Mouse (Mus musculus) liver, embryonic 14.5 days (tissue): Measurements from ENCODE around the gene Cacna1c. TPM values are rescaled to one million over a fixed set of nuclear protein-coding genes. Genes with fewer than 3 reads are reported as not detected.

Experiments used
- ATAC-seq: fragments of 200-750 bp; cut with Nextera tagmentation; 2 replicates; pipeline ENCODE4 v1.8.0; 2017; ENCODE audit warnings: moderate number of reproducible peaks, mild to moderate bottlenecking, moderate library complexity; ENCODE audit not compliant: insufficient read depth
- DNase-seq, 3 experiments: peaks; one replicate each; pipeline ENCODE4 v3.0.0-alpha.2; 2012 to 2013; ENCODE audit warnings: low read depth in 3 of 3, low spot score in 3 of 3
- H3K27ac ChIP-seq: fragments of 300-500 bp; sonication (generic); 2 replicates; pipeline ENCODE4 v1.5.1; 2014; ENCODE audit warnings: moderate library complexity, mild to moderate bottlenecking, control low read depth, inconsistent platforms
- H3K27me3 ChIP-seq: fragments of 300-500 bp; sonication (generic); 2 replicates; pipeline ENCODE4 v1.6.1; 2014; ENCODE audit warnings: mild to moderate bottlenecking, low read length, moderate library complexity; ENCODE audit not compliant: control insufficient read depth, insufficient read depth
- H3K36me3 ChIP-seq: fragments of 300-500 bp; sonication (generic); replicated peaks from 2 replicates; pipeline ENCODE4 v1.6.1; 2014; ENCODE audit warnings: low read depth; ENCODE audit not compliant: control insufficient read depth, insufficient read depth
- H3K4me1 ChIP-seq, 2 experiments: fragments of 200-500 bp in 1 of 2; fragments of 300-500 bp in 1 of 2; sonication (generic) in 1 of 2; replicated peaks; 2 replicates each; pipeline ENCODE4 v1.6.1; 2012 to 2014; ENCODE audit warnings: antibody characterized with exemption in 1 of 2, inconsistent platforms in 1 of 2, low read length in 1 of 2; ENCODE audit not compliant: control insufficient read depth in 2 of 2, insufficient read depth in 2 of 2
- H3K4me2 ChIP-seq: fragments of 300-500 bp; sonication (generic); 2 replicates; pipeline ENCODE4 v1.6.1; 2014; ENCODE audit warnings: low read depth, mild to moderate bottlenecking, control low read depth, moderate library complexity
- H3K4me3 ChIP-seq, 2 experiments: fragments of 200-500 bp in 1 of 2; fragments of 300-500 bp in 1 of 2; sonication (generic) in 1 of 2; 2 replicates each; pipeline ENCODE4 v1.5.1; 2012 to 2014; ENCODE audit warnings: low read depth in 2 of 2, low read length in 2 of 2, mild to moderate bottlenecking in 2 of 2, control low read depth in 1 of 2, inconsistent platforms in 1 of 2, moderate library complexity in 1 of 2; ENCODE audit not compliant: insufficient read depth in 1 of 2
- H3K9ac ChIP-seq: fragments of 300-500 bp; sonication (generic); replicated peaks from 2 replicates; pipeline ENCODE4 v1.6.1; 2014; ENCODE audit warnings: mild to moderate bottlenecking, control low read depth, moderate library complexity
- H3K9me3 ChIP-seq: fragments of 300-500 bp; sonication (generic); 2 replicates; pipeline ENCODE4 v1.6.1; 2016; ENCODE audit warnings: low read length, mixed read lengths; ENCODE audit not compliant: control insufficient read depth
- CTCF ChIP-seq: IDR thresholded peaks from 2 replicates; pipeline ENCODE4 v1.5.1; 2016; ENCODE audit warnings: antibody characterized with exemption, low read depth, control low read depth
- EP300 ChIP-seq: IDR thresholded peaks from 2 replicates; pipeline ENCODE4 v1.6.1; 2016; ENCODE audit warnings: antibody characterized with exemption, low read depth
- WGBS: fragments of 180-500 bp; shearing (Covaris S2); extraction: QIAGEN DNeasy Blood & Tissue Kit; methylation state at CpG from one replicate; pipeline ENCODE4 v1.1.7; 2014; ENCODE audit not compliant: insufficient replicate concordance; 5-methylcytosine and 5-hydroxymethylcytosine counted together
- polyA plus RNA-seq, 2 experiments: library from polyadenylated mRNA; depleted of rRNA in 1 of 2; stranded (reverse) in 1 of 2; unstranded in 1 of 2; fragments of >200 nt; fragmentation: Nextera tagmentation in 1 of 2; extraction: Ambion mirVana in 1 of 2; gene quantifications; 2 replicates each; pipeline versions ENCODE4 v1.2.1 to v1.2.3; 2012 to 2014

Cacna1c gene
- polyA plus RNA-seq, 2 experiments = 0.20 to 0.32 TPM

GRCm38 (mm10) chr6:119108466-119109394 is 87.5 kb downstream of the Cacna1c start:
- DNase-seq (peak in 2 of 3 experiments; percentile 9 to 24), ATAC-seq (peak; percentile 28; the same call in 1 of the 2 replicates)
- H3K4me3 ChIP-seq = peak overlapping the region; percentile 37 to 55
- H3K9me3 ChIP-seq = no peaks in the 10 kb centered on the region
- H3K4me2 ChIP-seq = peak overlapping the region; percentile 74
- H3K9ac ChIP-seq = no peak overlapping the region
- peaks cover 55% of the 10 kb centered on the region for H3K27me3 ChIP-seq
- no peaks in the 10 kb centered on the region for H3K36me3 ChIP-seq
- H3K4me1 ChIP-seq = no peaks in the 10 kb centered on the region
- no peak overlapping the region for H3K27ac ChIP-seq
- TF ChIP-seq EP300 (no peak), CTCF (peak; percentile 50)
- WGBS = 1% methylated on average over 70 of the region's 93 CpGs

DNA sequence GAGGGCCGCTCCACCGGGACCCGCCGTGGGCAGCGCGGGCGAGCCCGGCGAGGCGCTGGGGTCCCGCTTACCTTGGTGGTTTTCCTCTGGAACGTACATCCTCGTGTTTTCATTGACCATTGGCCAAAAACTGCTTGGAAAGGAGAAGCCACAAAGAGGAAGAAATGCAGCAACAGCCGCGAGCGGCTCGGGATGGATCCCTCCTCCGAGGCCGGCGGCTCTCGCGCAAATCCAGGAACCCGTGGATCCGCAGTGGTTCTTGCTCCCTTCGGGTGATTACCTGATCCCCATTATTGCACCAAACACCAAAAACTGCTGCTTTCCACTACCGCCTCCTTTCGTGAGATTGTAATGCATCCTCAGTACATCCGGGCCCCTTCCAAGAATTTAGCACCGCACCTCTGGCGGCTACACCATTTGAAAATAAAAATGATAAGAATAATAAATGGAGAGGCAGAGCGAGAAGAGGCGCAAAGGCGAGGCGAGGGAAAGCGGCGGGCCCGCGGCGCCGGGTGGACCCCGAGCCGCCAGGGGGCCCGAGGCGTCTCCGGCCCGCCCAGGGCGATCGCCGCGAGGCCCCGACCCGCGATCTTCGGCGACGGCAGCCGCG is 88.3 kb downstream of the Cacna1c start:
- no peaks in the 10 kb centered on the region for H3K4me1 ChIP-seq
- H3K4me3 ChIP-seq = peak overlapping the region; percentile 32 to 55
- ATAC-seq (no peak), DNase-seq (no peak)
- no peak overlapping the region for H3K9ac ChIP-seq
- no peak overlapping the region for H3K27ac ChIP-seq
- peak overlapping the region; percentile 74 for H3K4me2 ChIP-seq
- no peaks in the 10 kb centered on the region for H3K36me3 ChIP-seq
- WGBS = under 1% methylated on average over 55 of the region's 58 CpGs
- H3K9me3 ChIP-seq = no peaks in the 10 kb centered on the region
- TF ChIP-seq EP300 = no peak
- no peak for TF ChIP-seq CTCF
- peaks cover 55% of the 10 kb centered on the region for H3K27me3 ChIP-seq

DNA sequence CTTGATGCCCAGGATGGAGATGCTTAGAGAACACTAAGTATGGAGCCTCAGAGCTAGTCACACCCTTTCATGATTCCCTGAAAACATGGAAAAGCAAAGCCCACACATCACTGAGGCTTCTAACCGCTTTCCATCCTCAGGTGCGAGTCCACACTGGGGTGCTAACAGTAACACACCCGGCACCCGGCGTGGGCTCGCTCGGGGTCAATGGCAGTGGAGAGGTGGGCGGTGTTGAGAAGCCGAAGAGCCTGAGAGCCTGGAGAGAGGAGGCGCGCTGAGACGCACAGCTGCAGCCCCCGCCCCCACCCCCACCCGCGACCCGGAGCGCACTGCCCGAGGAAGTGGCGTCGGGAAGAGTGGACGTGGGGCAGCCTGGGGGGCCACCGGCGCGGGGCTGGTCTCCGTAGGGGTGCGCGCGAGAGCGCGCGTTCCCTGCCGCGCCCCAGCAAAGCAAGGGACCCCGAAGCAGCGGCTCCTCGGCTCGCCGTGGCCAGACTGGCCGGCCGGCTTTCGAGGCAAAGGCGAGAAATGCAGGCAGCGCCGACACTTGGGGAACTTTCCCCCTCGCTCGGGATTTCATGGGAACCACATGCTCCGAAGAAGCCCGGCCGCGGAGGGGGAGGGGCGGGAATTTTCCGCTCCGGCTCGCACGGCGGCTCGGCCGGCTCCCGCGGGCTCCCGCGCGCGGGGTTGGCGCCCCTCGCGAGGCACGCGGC is 88.9 kb downstream of the Cacna1c start:
- TF ChIP-seq EP300 (no peak), CTCF (no peak)
- DNase-seq = no peak
- no peaks in the 10 kb centered on the region for H3K9me3 ChIP-seq
- ATAC-seq = no peak
- H3K4me2 ChIP-seq = peak overlapping the region; percentile 74
- no peaks in the 10 kb centered on the region for H3K4me1 ChIP-seq
- H3K4me3 ChIP-seq = peak overlapping the region; percentile 32 to 55; a peak in 2 of 4 replicates
- 1% methylated on average over 62 of the region's 69 CpGs for WGBS
- H3K27me3 ChIP-seq = peaks cover 55% of the 10 kb centered on the region
- no peak overlapping the region for H3K27ac ChIP-seq
- H3K9ac ChIP-seq = no peak overlapping the region
- no peaks in the 10 kb centered on the region for H3K36me3 ChIP-seq

- WGBS = 10% methylated on average over 7 of the region's 7 CpGs
- ATAC-seq (no peak), DNase-seq (no peak)
- H3K27ac ChIP-seq = no peak overlapping the region
- no peak overlapping the region for H3K4me3 ChIP-seq
- H3K36me3 ChIP-seq = no peaks in the 10 kb centered on the region
- no peaks in the 10 kb centered on the region for H3K9me3 ChIP-seq
- TF ChIP-seq EP300 (no peak), CTCF (no peak)
- H3K4me2 ChIP-seq = no peak overlapping the region
- H3K4me1 ChIP-seq = no peaks in the 10 kb centered on the region
- peaks cover 55% of the 10 kb centered on the region for H3K27me3 ChIP-seq
- H3K9ac ChIP-seq = no peak overlapping the region
Measured at GRCm38 (mm10) chr6:119106726-119107125, 89.5 kb downstream of the Cacna1c start.
